Mouse (Mus musculus) ES-E14 (cell line): ENCODE results near the gene Ypel2. TPM values are rescaled to one million over a fixed set of nuclear protein-coding genes. Genes with fewer than 3 reads are reported as not detected.

Experiments
- DNase-seq: peaks from one replicate; pipeline ENCODE4 v3.0.0-alpha.2; 2013; ENCODE audit warnings: low read depth, low spot score
- H3K27ac ChIP-seq: 2 replicates; pipeline ENCODE4 v1.5.1; 2012; ENCODE audit warnings: low read depth, mild to moderate bottlenecking, low read length, moderate library complexity, mixed read lengths; ENCODE audit not compliant: poor library complexity, insufficient read depth, severe bottlenecking
- H3K36me3 ChIP-seq: 2 replicates; pipeline ENCODE4 v1.6.1; 2012; ENCODE audit warnings: mild to moderate bottlenecking, low read length, moderate library complexity, mixed read lengths; ENCODE audit not compliant: control insufficient read depth, poor library complexity, insufficient read depth, severe bottlenecking
- H3K4me1 ChIP-seq, 2 experiments: fragments of 150-350 bp in 1 of 2; sonication (generic) in 1 of 2; 2 replicates each; pipeline ENCODE4 v1.6.1; 2012; ENCODE audit warnings: low read length in 2 of 2, mild to moderate bottlenecking in 1 of 2, mixed read lengths in 1 of 2; ENCODE audit not compliant: control insufficient read depth in 2 of 2, insufficient read depth in 2 of 2, poor library complexity in 1 of 2
- H3K4me3 ChIP-seq, 2 experiments: fragments of 150-350 bp in 1 of 2; sonication (generic) in 1 of 2; 2 replicates each; pipeline ENCODE4 v1.5.1; 2012; ENCODE audit warnings: low read length in 2 of 2, low read depth in 1 of 2, mild to moderate bottlenecking in 1 of 2, mixed read lengths in 1 of 2; ENCODE audit not compliant: insufficient read depth in 1 of 2, poor library complexity in 1 of 2, severe bottlenecking in 1 of 2
- H3K9ac ChIP-seq: 2 replicates; pipeline ENCODE4 v1.6.1; 2012; ENCODE audit warnings: low read depth, mild to moderate bottlenecking, low read length, mixed read lengths; ENCODE audit not compliant: poor library complexity, insufficient read depth, severe bottlenecking
- H3K9me3 ChIP-seq: fragments of 150-350 bp; sonication (generic); 2 replicates; pipeline ENCODE4 v1.6.1; 2012; ENCODE audit warnings: low read depth, mild to moderate bottlenecking, low read length; ENCODE audit not compliant: control insufficient read depth, insufficient read depth
- CHD2 ChIP-seq: IDR thresholded peaks from 2 replicates; pipeline ENCODE4 v1.6.1; 2014; ENCODE audit warnings: mild to moderate bottlenecking, low read depth, low read length, inconsistent platforms
- HCFC1 ChIP-seq: IDR thresholded peaks from 2 replicates; pipeline ENCODE4 v1.6.1; 2012; ENCODE audit warnings: low read length, inconsistent platforms, borderline replicate concordance; ENCODE audit not compliant: insufficient read depth
- MAFK ChIP-seq: IDR thresholded peaks from 2 replicates; pipeline ENCODE4 v1.6.1; 2014; ENCODE audit warnings: mild to moderate bottlenecking, low read depth, low read length, inconsistent platforms; ENCODE audit not compliant: insufficient read depth
- ZC3H11A ChIP-seq: IDR thresholded peaks from 2 replicates; pipeline ENCODE4 v1.6.1; 2012; ENCODE audit warnings: low read depth, mild to moderate bottlenecking, inconsistent platforms, low read length, borderline replicate concordance
- ZNF384 ChIP-seq: IDR thresholded peaks from 2 replicates; pipeline ENCODE4 v1.6.1; 2012; ENCODE audit warnings: low read depth, low read length, inconsistent platforms
- in situ Hi-C, 2 experiments: fragments of 600-800 bp; cut with MboI; formaldehyde crosslinking; loops; one replicate each; pipeline ENCODE4 v1.15.1; 2025; ENCODE audit warnings: low sequenced_read_pairs in 2 of 2, inconsistent platforms in 1 of 2; ENCODE audit not compliant: unreplicated experiment in 2 of 2
- total RNA-seq: library from RNA; depleted of rRNA; stranded (reverse); fragments of 300-350 nt; gene quantifications from 2 replicates; pipeline ENCODE4 v1.2.3, GENCODE M21; 2012

Gene Ypel2
- total RNA-seq, 1 experiment = 3.6 TPM

GRCm38 (mm10) chr11:86946644-86947195 lies 46.8 kb downstream of the Ypel2 start:
- no peak overlapping the region for H3K27ac ChIP-seq
- TF ChIP-seq ZNF384 = no peak
- no peak for TF ChIP-seq MAFK
- no peak for TF ChIP-seq ZC3H11A
- TF ChIP-seq CHD2 = no peak
- TF ChIP-seq HCFC1 = no peak
- DNase-seq = no peak
- H3K36me3 ChIP-seq = 0 out of 2 replicates have a peak, but pooled peaks cover 2% of the 10 kb centered on the region
- H3K4me1 ChIP-seq = peaks cover 0 to 5% of the 10 kb centered on the region in 2 experiments; a peak in 1 of 4 replicates
- H3K9me3 ChIP-seq = no peaks in the 10 kb centered on the region
- H3K9ac ChIP-seq = no peak overlapping the region
- in situ Hi-C loops = no loop called here
- H3K4me3 ChIP-seq = no peak overlapping the region

- Histone ChIP-seq H3K27ac (no peak overlapping the region), H3K4me3 (no peak overlapping the region), H3K4me1 (peaks cover 0 to 5% of the 10 kb centered on the region in 2 experiments; a peak in 1 of 4 replicates), H3K9me3 (no peaks in the 10 kb centered on the region), H3K9ac (no peak overlapping the region), H3K36me3 (0 out of 2 replicates have a peak, but pooled peaks cover 2% of the 10 kb centered on the region)
- in situ Hi-C loops = no loop called here
- DNase-seq = no peak
- TF ChIP-seq ZNF384 = no peak
- no peak for TF ChIP-seq HCFC1
- no peak for TF ChIP-seq CHD2
- TF ChIP-seq ZC3H11A = no peak
- TF ChIP-seq MAFK = no peak
Observed at GRCm38 (mm10) chr11:86945933-86946332, 47.6 kb downstream of the Ypel2 start.

GRCm38 (mm10) chr11:86945058-86945457 lies 48.4 kb downstream of the Ypel2 start:
- no peak overlapping the region for H3K4me3 ChIP-seq
- no peak overlapping the region for H3K27ac ChIP-seq
- H3K9ac ChIP-seq = no peak overlapping the region
- H3K36me3 ChIP-seq = peaks cover 2% of the 10 kb centered on the region; the same call in 1 of the 2 replicates
- TF ChIP-seq MAFK = no peak
- TF ChIP-seq ZC3H11A = no peak
- no peak for TF ChIP-seq HCFC1
- TF ChIP-seq CHD2 = no peak
- TF ChIP-seq ZNF384 = no peak
- no peaks in the 10 kb centered on the region for H3K9me3 ChIP-seq
- in situ Hi-C loops = no loop called here
- no peak for DNase-seq
- H3K4me1 ChIP-seq = peaks cover 0 to 5% of the 10 kb centered on the region in 2 experiments; a peak in 1 of 4 replicates

DNA sequence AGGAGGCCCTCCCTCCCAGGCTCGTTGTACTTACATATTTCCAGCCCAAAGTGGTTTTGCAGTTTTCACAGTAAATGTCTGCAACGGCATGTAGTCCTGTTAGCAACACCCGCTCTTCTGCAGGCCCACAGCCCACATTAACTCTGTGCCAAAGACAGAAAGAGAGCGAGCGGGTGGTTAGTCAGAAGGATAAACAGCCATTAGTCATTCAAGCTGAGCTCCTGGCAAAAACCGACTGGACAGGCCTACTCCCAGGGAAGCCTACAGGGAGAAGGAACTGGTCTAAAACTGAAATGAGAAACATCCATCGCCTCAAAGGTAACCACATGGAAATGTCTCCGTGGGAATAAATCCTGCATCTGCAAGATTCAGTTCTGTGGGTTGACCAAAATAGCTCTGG lies 49.0 kb downstream of the Ypel2 start:
- Histone ChIP-seq H3K36me3 (peaks cover 2% of the 10 kb centered on the region; the same call in 1 of the 2 replicates), H3K9me3 (no peaks in the 10 kb centered on the region), H3K4me1 (peaks cover 0 to 5% of the 10 kb centered on the region in 2 experiments; a peak in 1 of 4 replicates), H3K27ac (no peak overlapping the region), H3K9ac (no peak overlapping the region), H3K4me3 (no peak overlapping the region)
- DNase-seq = no peak
- in situ Hi-C loops = no loop called here
- TF ChIP-seq MAFK (no peak), ZC3H11A (no peak), CHD2 (no peak), ZNF384 (no peak)

GRCm38 (mm10) chr11:86941904-86942303 lies 51.6 kb downstream of the Ypel2 start:
- Histone ChIP-seq H3K27ac (no peak overlapping the region), H3K36me3 (peaks cover 2% of the 10 kb centered on the region; the same call in 1 of the 2 replicates), H3K9me3 (no peaks in the 10 kb centered on the region), H3K4me1 (peaks cover 0 to 5% of the 10 kb centered on the region in 2 experiments; a peak in 1 of 4 replicates), H3K9ac (no peak overlapping the region), H3K4me3 (no peak overlapping the region)
- TF ChIP-seq ZC3H11A (no peak), MAFK (no peak), HCFC1 (no peak), ZNF384 (no peak), CHD2 (no peak)
- DNase-seq = no peak
- in situ Hi-C loops = no loop called here
